Mouse (Mus musculus): ENCODE data around the gene Zfp639.

Zfp639 gene

GRCm38 (mm10) chr3:32506366-32507225, 3.5 kb upstream of the Zfp639 start:
- DNase-seq, result no peak

GRCm38 (mm10) chr3:32508666-32509324, 1.3 kb upstream of the Zfp639 start:
- DNase-seq, result peak; percentile 74 to 75

- DNase-seq, result peak; percentile 92 to 96
Measured at GRCm38 (mm10) chr3:32510375-32511190, 524 bp downstream of the Zfp639 start.

- peak; percentile 44 to 51 for DNase-seq
Measured at GRCm38 (mm10) chr3:32511191-32511550, 1.1 kb downstream of the Zfp639 start.

- DNase-seq, result no peak
Measured at GRCm38 (mm10) chr3:32512686-32513284, 2.7 kb downstream of the Zfp639 start.

GRCm38 (mm10) chr3:32513528-32513927, 3.5 kb downstream of the Zfp639 start:
- DNase-seq, result no peak

- DNase-seq, result no peak
Measured at GRCm38 (mm10) chr3:32527181-32527580, 17.1 kb downstream of the Zfp639 start.

- peak; percentile 90 to 95 for DNase-seq
Measured at GRCm38 (mm10) chr3:32529303-32529898, 19.3 kb downstream of the Zfp639 start, which contains the start of gene Mfn1. Gene Mfn1 (plus strand): TSS chr3:32529465.

- no peak for DNase-seq
Measured at GRCm38 (mm10) chr3:32530041-32530440, 20.0 kb downstream of the Zfp639 start.

- DNase-seq, result no peak
Measured at GRCm38 (mm10) chr3:32535692-32536091, 25.6 kb downstream of the Zfp639 start.

GRCm38 (mm10) chr3:32537556-32537955, 27.5 kb downstream of the Zfp639 start:
- peak; percentile 42 to 57 for DNase-seq

GRCm38 (mm10) chr3:32538091-32538490, 28.0 kb downstream of the Zfp639 start:
- no peak for DNase-seq

- DNase-seq, result no peak
Measured at GRCm38 (mm10) chr3:32553061-32553460, 43.0 kb downstream of the Zfp639 start.

GRCm38 (mm10) chr3:32563401-32563800, 53.3 kb downstream of the Zfp639 start:
- no peak for DNase-seq
